Mouse (Mus musculus): ENCODE measurements around the gene Rbfox1. TPM values are rescaled to one million over a fixed set of nuclear protein-coding genes. Genes with fewer than 3 reads are reported as not detected.
A peak's percentile ranks its signal among the peaks of the same experiment; 100 is the strongest.

The Rbfox1 gene
- polyA plus RNA-seq, 1 experiment from 2014 or later = 339 TPM

DNA sequence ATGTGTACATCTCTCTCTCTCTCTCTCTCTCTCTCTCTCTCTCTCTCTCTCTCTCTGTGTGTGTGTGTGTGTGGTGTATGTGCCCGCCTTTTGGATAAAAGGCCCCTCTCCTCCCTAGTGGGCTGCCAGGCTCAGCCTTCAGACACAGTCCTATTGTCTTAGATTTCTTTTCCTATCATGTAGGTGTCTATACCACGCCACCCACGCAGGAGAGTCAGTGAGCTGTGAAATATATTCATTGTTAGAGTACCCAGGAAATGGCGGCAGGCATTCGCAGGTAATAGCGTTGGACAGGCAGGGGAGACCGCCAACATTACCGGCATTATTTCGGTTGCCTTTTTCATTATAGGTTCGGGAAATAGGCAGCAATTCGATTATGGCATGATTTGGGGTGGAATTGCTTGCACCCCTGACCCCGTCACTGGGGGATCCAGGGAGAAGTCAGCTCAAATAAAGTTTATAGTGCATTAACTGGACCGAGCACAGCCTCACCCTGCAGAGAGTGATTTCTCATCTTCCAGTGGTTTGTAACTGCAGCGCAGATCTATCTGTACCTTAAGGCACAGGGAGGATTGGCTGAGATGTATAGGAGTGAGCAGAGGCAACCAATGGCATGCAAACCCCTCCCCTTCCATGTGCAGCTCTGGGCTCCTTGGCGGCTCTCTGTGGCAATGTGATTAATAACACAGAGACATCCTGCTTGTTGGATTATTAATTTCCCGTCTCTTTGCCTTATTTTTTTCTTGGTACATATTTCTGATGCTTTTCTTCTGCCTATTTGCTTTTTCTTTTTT, 1264.1 kb downstream of the Rbfox1 start:
- Histone ChIP-seq H3K36me3 (ENCODE audit: control insufficient read depth, insufficient read depth, low read length) (no peaks in the 10 kb centered on the region), H3K9me3 (ENCODE audit: control insufficient read depth, low read length) (no peaks in the 10 kb centered on the region), H3K4me1 (ENCODE audit: control insufficient read depth, insufficient read depth, low read length) (peaks cover 57% of the 10 kb centered on the region), H3K27me3 (ENCODE audit: control insufficient read depth, insufficient read depth, low read length) (no peaks in the 10 kb centered on the region), H3K9ac (replicated peaks; ENCODE audit: low read depth, low read length) (peak overlapping the region; percentile 46), H3K4me2 (ENCODE audit: low read depth, low read length) (peak overlapping the region; percentile 38; the same call in 1 of the 2 replicates), H3K4me3 (ENCODE audit: low read depth, low read length) (no peak overlapping the region; the same call in 1 of the 2 replicates), H3K27ac (ENCODE audit: low read depth, low read length) (peak overlapping the region; percentile 88)
- peak; percentile 87 for ATAC-seq (ENCODE audit: low read depth)
- WGBS = 47% methylated on average over 16 of the region's 16 CpGs

DNA sequence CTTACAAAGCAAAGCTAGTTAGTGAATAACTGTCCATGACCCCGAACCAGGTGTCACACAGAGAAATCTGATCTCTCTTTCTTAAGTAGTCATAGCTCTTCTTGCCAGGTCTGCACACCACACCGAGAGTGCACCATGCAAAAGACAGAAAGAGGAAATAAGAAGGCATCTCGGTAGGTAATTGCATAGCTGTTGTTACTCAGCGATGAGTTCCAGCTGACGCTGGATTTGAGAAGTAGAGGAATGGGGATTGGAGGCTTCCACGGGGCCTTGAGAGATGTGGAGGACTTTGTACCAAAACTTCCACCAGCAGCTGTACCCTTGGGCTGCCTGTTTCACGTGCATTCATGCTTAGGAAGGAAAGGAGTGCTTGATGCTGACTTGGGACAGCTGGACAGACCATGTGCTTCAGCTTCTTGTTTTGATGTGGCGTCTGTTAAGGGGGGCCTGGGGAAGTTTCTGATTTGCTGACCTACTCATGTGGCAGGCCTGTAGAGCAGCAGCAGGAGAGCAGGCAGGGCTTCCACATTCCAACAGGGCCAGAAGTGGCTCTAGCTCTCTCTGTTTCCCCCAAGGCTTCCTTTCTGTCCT, 1265.1 kb downstream of the Rbfox1 start:
- Histone ChIP-seq H3K36me3 (ENCODE audit: control insufficient read depth, insufficient read depth, low read length) (no peaks in the 10 kb centered on the region), H3K4me1 (ENCODE audit: control insufficient read depth, insufficient read depth, low read length) (peaks cover 54% of the 10 kb centered on the region), H3K9ac (replicated peaks; ENCODE audit: low read depth, low read length) (no peak overlapping the region), H3K4me2 (ENCODE audit: low read depth, low read length) (peak overlapping the region; percentile 38), H3K27me3 (ENCODE audit: control insufficient read depth, insufficient read depth, low read length) (no peaks in the 10 kb centered on the region), H3K4me3 (ENCODE audit: low read depth, low read length) (peak overlapping the region; percentile 6; the same call in 1 of the 2 replicates), H3K27ac (ENCODE audit: low read depth, low read length) (peak overlapping the region; percentile 88), H3K9me3 (ENCODE audit: control insufficient read depth, low read length) (no peaks in the 10 kb centered on the region)
- ATAC-seq (ENCODE audit: low read depth) = no peak
- WGBS = 40% methylated on average over 8 of the region's 8 CpGs

DNA sequence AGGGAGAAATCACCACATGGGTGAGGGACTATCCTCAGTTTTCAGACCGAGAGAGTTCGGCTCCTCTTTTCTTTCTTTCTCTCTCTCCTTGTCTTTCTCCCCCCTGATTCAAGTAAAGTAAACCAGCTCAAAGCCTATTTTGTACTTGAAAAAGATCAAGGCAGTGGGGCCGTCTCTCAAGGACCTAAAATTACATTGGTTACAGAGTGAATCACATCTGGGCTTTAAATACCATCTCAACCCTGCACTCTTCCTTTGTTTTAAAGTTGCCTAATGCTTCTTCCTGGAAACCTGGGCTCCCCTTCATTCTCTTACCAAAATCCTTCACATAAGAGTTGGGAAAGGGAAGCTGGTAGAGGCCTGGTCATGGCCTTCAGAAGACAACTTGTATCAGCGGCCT, 1267.2 kb downstream of the Rbfox1 start:
- ATAC-seq (ENCODE audit: low read depth) = no peak
- Histone ChIP-seq H3K9ac (replicated peaks; ENCODE audit: low read depth, low read length) (no peak overlapping the region), H3K4me1 (ENCODE audit: control insufficient read depth, insufficient read depth, low read length) (peaks cover 33% of the 10 kb centered on the region), H3K36me3 (ENCODE audit: control insufficient read depth, insufficient read depth, low read length) (no peaks in the 10 kb centered on the region), H3K27me3 (ENCODE audit: control insufficient read depth, insufficient read depth, low read length) (no peaks in the 10 kb centered on the region), H3K9me3 (ENCODE audit: control insufficient read depth, low read length) (no peaks in the 10 kb centered on the region), H3K4me3 (ENCODE audit: low read depth, low read length) (no peak overlapping the region), H3K4me2 (ENCODE audit: low read depth, low read length) (no peak overlapping the region), H3K27ac (ENCODE audit: low read depth, low read length) (0 out of 2 replicates have a peak overlapping the region, but pooled peaks have one; percentile 2)
- 85% methylated on average over 4 of the region's 4 CpGs for WGBS

DNA sequence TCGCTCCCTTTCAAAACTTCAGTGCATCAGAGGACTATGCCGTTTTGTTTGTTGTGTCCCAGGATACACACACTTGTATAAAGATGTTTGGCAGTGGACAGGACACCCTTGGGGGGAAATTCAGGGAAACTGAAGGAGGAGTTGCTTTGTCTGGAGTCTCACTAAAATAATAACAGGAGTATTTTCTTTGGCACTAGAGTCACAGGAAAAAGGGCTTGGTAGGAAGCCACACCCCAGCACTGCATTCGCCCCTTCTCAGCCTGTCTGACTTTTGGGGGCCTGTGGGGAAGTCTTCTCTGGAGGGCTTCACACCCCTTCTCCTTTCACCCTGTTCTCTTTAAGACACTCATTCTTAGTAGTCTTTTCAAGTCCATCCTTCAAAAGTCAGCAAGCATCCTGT, 1269.5 kb downstream of the Rbfox1 start:
- no peak overlapping the region for H3K4me3 ChIP-seq (ENCODE audit: low read depth, low read length)
- peaks cover 29% of the 10 kb centered on the region for H3K4me1 ChIP-seq (ENCODE audit: control insufficient read depth, insufficient read depth, low read length)
- 79% methylated on average over 3 of the region's 3 CpGs for WGBS
- no peaks in the 10 kb centered on the region for H3K27me3 ChIP-seq (ENCODE audit: control insufficient read depth, insufficient read depth, low read length)
- H3K36me3 ChIP-seq (ENCODE audit: control insufficient read depth, insufficient read depth, low read length) = no peaks in the 10 kb centered on the region
- ATAC-seq (ENCODE audit: low read depth) = no peak
- H3K27ac ChIP-seq (ENCODE audit: low read depth, low read length) = no peak overlapping the region
- H3K9me3 ChIP-seq (ENCODE audit: control insufficient read depth, low read length) = no peaks in the 10 kb centered on the region
- no peak overlapping the region for H3K9ac ChIP-seq (replicated peaks; ENCODE audit: low read depth, low read length)
- no peak overlapping the region for H3K4me2 ChIP-seq (ENCODE audit: low read depth, low read length)

DNA sequence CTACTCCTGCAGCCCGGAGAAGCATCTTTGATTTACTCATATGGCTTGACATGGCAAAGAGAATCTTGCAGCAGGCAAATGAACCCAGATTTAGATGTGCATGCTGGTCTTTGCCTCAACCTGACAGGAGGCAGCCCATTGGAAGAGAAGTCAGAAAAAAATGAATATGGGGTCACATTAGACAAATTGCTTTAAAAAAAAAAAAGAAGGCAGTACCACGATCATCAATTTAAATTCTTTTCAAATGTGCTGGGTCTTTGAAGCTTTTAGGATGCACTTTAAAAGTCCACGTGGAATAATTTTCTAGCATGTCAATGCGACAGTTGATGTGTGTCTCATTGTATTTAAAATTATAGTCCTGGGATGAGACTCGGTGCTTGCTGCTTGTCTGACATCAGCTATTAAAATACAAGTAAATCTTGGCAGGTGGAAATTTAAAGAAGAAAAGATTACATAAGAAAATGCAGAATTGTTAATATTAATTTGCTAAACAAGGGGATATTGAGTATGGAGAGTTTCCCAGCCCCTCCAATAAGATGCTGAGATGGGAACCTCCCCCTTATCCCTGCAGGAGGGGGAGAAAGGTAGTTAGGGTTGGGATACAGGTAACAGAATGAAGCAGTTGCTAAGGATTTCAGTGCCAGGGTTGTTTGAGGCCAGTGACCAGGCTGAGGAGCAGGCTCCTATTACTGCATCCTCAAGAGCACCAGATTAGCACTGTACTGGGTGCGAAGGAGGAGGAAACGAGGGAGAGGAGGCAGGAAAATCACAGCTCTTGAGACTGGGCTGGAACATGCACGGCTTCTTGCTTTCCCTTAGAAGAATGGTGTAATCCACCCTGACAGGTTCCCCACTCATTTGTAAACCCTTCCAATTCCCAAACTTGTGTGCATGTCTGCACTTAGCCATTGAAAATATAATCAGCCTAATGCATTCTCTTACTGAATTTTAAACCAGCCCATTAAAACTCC, 1274.0 kb downstream of the Rbfox1 start:
- Histone ChIP-seq H3K9ac (replicated peaks; ENCODE audit: low read depth, low read length) (no peak overlapping the region), H3K4me2 (ENCODE audit: low read depth, low read length) (no peak overlapping the region), H3K4me1 (ENCODE audit: control insufficient read depth, insufficient read depth, low read length) (peaks cover 32% of the 10 kb centered on the region), H3K27me3 (ENCODE audit: control insufficient read depth, insufficient read depth, low read length) (no peaks in the 10 kb centered on the region), H3K27ac (ENCODE audit: low read depth, low read length) (peak overlapping the region; percentile 74), H3K9me3 (ENCODE audit: control insufficient read depth, low read length) (no peaks in the 10 kb centered on the region), H3K4me3 (ENCODE audit: low read depth, low read length) (no peak overlapping the region), H3K36me3 (ENCODE audit: control insufficient read depth, insufficient read depth, low read length) (no peaks in the 10 kb centered on the region)
- no peak; the same call in 1 of the 2 replicates for ATAC-seq (ENCODE audit: low read depth)
- 53% methylated on average over 8 of the region's 8 CpGs for WGBS

DNA sequence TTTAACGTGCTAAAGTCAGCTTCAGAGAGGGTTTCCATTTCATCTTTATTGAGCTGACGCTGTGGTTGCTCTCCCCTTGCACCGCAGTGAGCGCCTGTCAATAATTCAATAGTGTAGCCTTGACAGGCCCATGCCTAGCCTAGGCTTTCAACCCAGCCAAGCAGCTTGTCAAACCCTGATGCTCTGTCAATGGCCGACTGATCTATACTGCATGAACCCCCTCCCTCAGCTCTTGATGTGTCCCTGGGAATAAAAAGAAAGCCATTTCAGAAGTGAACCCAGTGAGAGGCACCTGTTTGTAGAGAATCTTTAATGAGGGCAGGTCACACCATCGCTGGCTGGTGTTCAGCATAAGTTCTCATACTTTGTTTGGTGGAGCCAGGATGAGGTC, 1274.7 kb downstream of the Rbfox1 start:
- H3K4me1 ChIP-seq (ENCODE audit: control insufficient read depth, insufficient read depth, low read length) = peaks cover 34% of the 10 kb centered on the region
- no peaks in the 10 kb centered on the region for H3K36me3 ChIP-seq (ENCODE audit: control insufficient read depth, insufficient read depth, low read length)
- H3K9me3 ChIP-seq (ENCODE audit: control insufficient read depth, low read length) = no peaks in the 10 kb centered on the region
- 60% methylated on average over 6 of the region's 6 CpGs for WGBS
- 0 out of 2 replicates have a peak overlapping the region, but pooled peaks have one; percentile 4 for H3K27ac ChIP-seq (ENCODE audit: low read depth, low read length)
- ATAC-seq (ENCODE audit: low read depth) = peak; percentile 38; the same call in 1 of the 2 replicates
- H3K9ac ChIP-seq (replicated peaks; ENCODE audit: low read depth, low read length) = no peak overlapping the region
- no peak overlapping the region for H3K4me2 ChIP-seq (ENCODE audit: low read depth, low read length)
- no peak overlapping the region for H3K4me3 ChIP-seq (ENCODE audit: low read depth, low read length)
- no peaks in the 10 kb centered on the region for H3K27me3 ChIP-seq (ENCODE audit: control insufficient read depth, insufficient read depth, low read length)

DNA sequence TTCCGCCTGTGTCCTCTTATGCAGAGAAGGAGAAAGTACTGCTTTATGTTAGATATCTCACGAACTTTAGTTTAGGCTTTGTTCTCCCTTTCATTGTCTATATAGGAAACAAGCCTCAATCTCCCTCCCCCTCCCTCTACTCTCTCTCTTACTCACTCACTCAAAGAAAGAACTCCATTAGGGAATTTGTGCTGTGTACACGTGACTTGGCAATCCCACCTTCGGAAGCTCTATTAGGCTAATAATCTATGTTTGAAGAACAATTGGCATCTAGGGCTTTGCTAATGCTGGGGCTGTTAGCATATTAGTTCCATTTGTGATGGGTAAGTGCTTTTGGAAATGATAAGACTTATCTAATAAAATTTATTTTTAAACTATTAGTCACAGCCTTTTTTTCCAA, 1277.0 kb downstream of the Rbfox1 start:
- no peaks in the 10 kb centered on the region for H3K27me3 ChIP-seq (ENCODE audit: control insufficient read depth, insufficient read depth, low read length)
- H3K4me1 ChIP-seq (ENCODE audit: control insufficient read depth, insufficient read depth, low read length) = peaks cover 34% of the 10 kb centered on the region
- no peak overlapping the region for H3K4me3 ChIP-seq (ENCODE audit: low read depth, low read length)
- no peak overlapping the region for H3K4me2 ChIP-seq (ENCODE audit: low read depth, low read length)
- H3K36me3 ChIP-seq (ENCODE audit: control insufficient read depth, insufficient read depth, low read length) = no peaks in the 10 kb centered on the region
- ATAC-seq (ENCODE audit: low read depth) = no peak
- no peak overlapping the region for H3K9ac ChIP-seq (replicated peaks; ENCODE audit: low read depth, low read length)
- H3K9me3 ChIP-seq (ENCODE audit: control insufficient read depth, low read length) = no peaks in the 10 kb centered on the region
- peak overlapping the region; percentile 52; the same call in 1 of the 2 replicates for H3K27ac ChIP-seq (ENCODE audit: low read depth, low read length)
- 59% methylated on average over 4 of the region's 4 CpGs for WGBS

DNA sequence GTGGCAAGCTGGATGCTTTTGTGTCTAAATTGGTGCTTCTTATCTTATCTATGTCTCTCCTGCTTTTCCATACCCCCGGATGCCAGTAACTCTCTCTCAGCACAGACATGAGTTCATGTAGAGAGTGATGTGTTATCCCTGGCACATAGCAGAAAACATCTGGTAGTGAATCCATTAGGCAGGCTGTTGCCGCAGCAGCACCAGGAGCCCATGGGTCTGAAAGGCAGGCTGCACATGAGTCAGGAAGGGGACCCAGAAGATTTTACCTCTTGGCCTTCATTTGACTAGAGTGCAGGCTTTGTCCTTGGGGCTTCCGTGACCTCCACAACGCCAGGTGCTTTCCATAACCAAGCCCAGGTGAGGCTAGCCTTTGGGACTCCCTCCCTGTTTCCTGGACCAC, 1278.5 kb downstream of the Rbfox1 start:
- Histone ChIP-seq H3K4me1 (ENCODE audit: control insufficient read depth, insufficient read depth, low read length) (peaks cover 26% of the 10 kb centered on the region), H3K4me3 (ENCODE audit: low read depth, low read length) (no peak overlapping the region), H3K4me2 (ENCODE audit: low read depth, low read length) (no peak overlapping the region), H3K9ac (replicated peaks; ENCODE audit: low read depth, low read length) (no peak overlapping the region), H3K27ac (ENCODE audit: low read depth, low read length) (peak overlapping the region; percentile 67), H3K27me3 (ENCODE audit: control insufficient read depth, insufficient read depth, low read length) (no peaks in the 10 kb centered on the region), H3K9me3 (ENCODE audit: control insufficient read depth, low read length) (no peaks in the 10 kb centered on the region), H3K36me3 (ENCODE audit: control insufficient read depth, insufficient read depth, low read length) (no peaks in the 10 kb centered on the region)
- WGBS = 59% methylated on average over 4 of the region's 4 CpGs
- ATAC-seq (ENCODE audit: low read depth) = peak; percentile 56; the same call in 1 of the 2 replicates

All from neural tube, embryonic 14.5 days (tissue).